Mouse (Mus musculus) limb, embryonic 13.5 days (tissue): ENCODE data around the gene H2-K1. TPM values are rescaled to one million over a fixed set of nuclear protein-coding genes. Genes with fewer than 3 reads are reported as not detected.

Experiments used
- ATAC-seq: fragments of 200-750 bp; cut with Nextera tagmentation; 2 replicates; pipeline ENCODE4 v1.8.0; 2017; ENCODE audit warnings: low read depth, moderate number of reproducible peaks, moderate TSS enrichment; ENCODE audit not compliant: low FRiP score
- H3K27ac ChIP-seq: fragments of 300-500 bp; sonication (generic); 2 replicates; pipeline ENCODE4 v1.5.1; 2015; ENCODE audit warnings: inconsistent platforms, mild to moderate bottlenecking, moderate library complexity
- H3K27me3 ChIP-seq: fragments of 300-500 bp; sonication (generic); 2 replicates; pipeline ENCODE4 v1.6.1; 2015; ENCODE audit warnings: mild to moderate bottlenecking, inconsistent platforms
- H3K36me3 ChIP-seq: fragments of 300-500 bp; sonication (generic); 2 replicates; pipeline ENCODE4 v1.6.1; 2015; ENCODE audit warnings: inconsistent platforms, mild to moderate bottlenecking, moderate library complexity
- H3K4me1 ChIP-seq: fragments of 300-500 bp; sonication (generic); 2 replicates; pipeline ENCODE4 v1.6.1; 2015; ENCODE audit warnings: inconsistent platforms
- H3K4me2 ChIP-seq: fragments of 300-500 bp; sonication (generic); replicated peaks from 2 replicates; pipeline ENCODE4 v1.6.1; 2015; ENCODE audit warnings: inconsistent platforms, mild to moderate bottlenecking, moderate library complexity
- H3K4me3 ChIP-seq: fragments of 300-500 bp; sonication (generic); 2 replicates; pipeline ENCODE4 v1.5.1; 2015; ENCODE audit warnings: moderate library complexity, mild to moderate bottlenecking, inconsistent platforms
- H3K9ac ChIP-seq: fragments of 300-500 bp; sonication (generic); 2 replicates; pipeline ENCODE4 v1.6.1; 2015; ENCODE audit warnings: mild to moderate bottlenecking, inconsistent platforms
- H3K9me3 ChIP-seq: fragments of 300-500 bp; sonication (generic); 2 replicates; pipeline ENCODE4 v1.6.1; 2016; ENCODE audit warnings: inconsistent platforms
- WGBS: fragments of 180-500 bp; shearing (Covaris S2); methylation state at CpG from one replicate; pipeline ENCODE4 v1.1.7; 2015; 5-methylcytosine and 5-hydroxymethylcytosine counted together
- microRNA counts: library from miRNA; unstranded; fragments of <30 nt; microRNA quantifications from one replicate; lab custom pipeline; 2016
- microRNA-seq: library from miRNA; unstranded; fragments of <30 nt; microRNA quantifications from one replicate; pipeline ENCODE4, GENCODE M21; 2016
- polyA plus RNA-seq: library from polyadenylated mRNA; unstranded; fragments of >200 nt; fragmentation: Nextera tagmentation; extraction: Ambion mirVana; gene quantifications from 2 replicates; pipeline ENCODE4 v1.2.1, GENCODE M21; 2015

Gene H2-K1
- polyA plus RNA-seq, 1 experiment from 2014 or later = 7.3 TPM

- ATAC-seq = no peak
- Histone ChIP-seq H3K27ac (no peak overlapping the region), H3K4me1 (peaks cover 44% of the 10 kb centered on the region), H3K27me3 (no peaks in the 10 kb centered on the region), H3K9ac (no peak overlapping the region), H3K9me3 (no peaks in the 10 kb centered on the region), H3K4me3 (no peak overlapping the region), H3K4me2 (no peak overlapping the region), H3K36me3 (peaks cover 85% of the 10 kb centered on the region)
- WGBS = 88% methylated on average over 19 of the region's 19 CpGs
These were observed 51.1 kb downstream of the H2-K1 start for GRCm38 (mm10) chr17:33948905-33949537.

GRCm38 (mm10) chr17:33948090-33948904 is 51.9 kb downstream of the H2-K1 start:
- Histone ChIP-seq H3K27me3 (no peaks in the 10 kb centered on the region), H3K27ac (no peak overlapping the region), H3K4me2 (no peak overlapping the region), H3K9me3 (no peaks in the 10 kb centered on the region), H3K4me3 (no peak overlapping the region), H3K36me3 (peaks cover 84% of the 10 kb centered on the region), H3K9ac (no peak overlapping the region), H3K4me1 (peaks cover 37% of the 10 kb centered on the region)
- WGBS = 82% methylated on average over 22 of the region's 22 CpGs
- no peak for ATAC-seq

GRCm38 (mm10) chr17:33947430-33948089 is 52.6 kb downstream of the H2-K1 start:
- Histone ChIP-seq H3K27ac (no peak overlapping the region), H3K4me1 (peaks cover 30% of the 10 kb centered on the region), H3K9me3 (no peaks in the 10 kb centered on the region), H3K36me3 (peaks cover 84% of the 10 kb centered on the region), H3K9ac (no peak overlapping the region), H3K27me3 (no peaks in the 10 kb centered on the region), H3K4me2 (no peak overlapping the region), H3K4me3 (no peak overlapping the region)
- WGBS = 89% methylated on average over 10 of the region's 10 CpGs
- no peak for ATAC-seq

MicroRNAs encoded within 50 kb of the gene (microRNA counts, 519-probe panel; counts per million panel counts)
- microRNA mmu-miR-219 (lab: Ali Mortazavi, UCI) = not detected

Small RNA genes within 50 kb of the gene (microRNA-seq; reads per million reads assigned to microRNA genes)
- gene Mir219a-1 (0.52 reads per million), gene Mir219c (not detected)

Other genes starting within 250 kb of the H2-K1 start
- gene Rab11b, start 239.8 kb downstream of the H2-K1 start, polyA plus RNA-seq = 325 and 332 TPM in 2 replicates
- gene Angptl4, start 218.5 kb downstream of the H2-K1 start, polyA plus RNA-seq = 53.8 and 55.9 TPM in 2 replicates
- 27.6 and 29.1 TPM in 2 replicates for gene Kank3, start 189.8 kb downstream of the H2-K1 start, polyA plus RNA-seq
- gene Rps28, start 175.8 kb downstream of the H2-K1 start, polyA plus RNA-seq = 962 and 978 TPM in 2 replicates
- gene Ndufa7, start 175.8 kb downstream of the H2-K1 start, polyA plus RNA-seq = 454 and 498 TPM in 2 replicates
- gene Cd320, start 157.3 kb downstream of the H2-K1 start, polyA plus RNA-seq = 67.0 and 69.7 TPM in 2 replicates
- not detected in 2 replicates for gene Gm7029, start 126.5 kb downstream of the H2-K1 start, polyA plus RNA-seq
- gene Kifc1, start 109.7 kb downstream of the H2-K1 start, polyA plus RNA-seq = 8.1 and 10.0 TPM in 2 replicates
- 0.27 and 0.55 TPM in 2 replicates for gene Platr17, start 95.2 kb downstream of the H2-K1 start, polyA plus RNA-seq
- 59.6 and 65.4 TPM in 2 replicates for gene Daxx, start 90.9 kb downstream of the H2-K1 start, polyA plus RNA-seq
- 27.4 and 28.4 TPM in 2 replicates for gene Tapbp, start 84.4 kb downstream of the H2-K1 start, polyA plus RNA-seq
- 16.3 and 16.6 TPM in 2 replicates for gene Zbtb22, start 84.4 kb downstream of the H2-K1 start, polyA plus RNA-seq
- gene Rgl2, start 70.8 kb downstream of the H2-K1 start, polyA plus RNA-seq = 54.2 and 59.2 TPM in 2 replicates
- gene Pfdn6, start 60.0 kb downstream of the H2-K1 start, polyA plus RNA-seq = 167 and 171 TPM in 2 replicates
- gene Wdr46, start 59.7 kb downstream of the H2-K1 start, polyA plus RNA-seq = 35.4 and 37.0 TPM in 2 replicates
- 8.0 and 9.2 TPM in 2 replicates for gene B3galt4, start 48.9 kb downstream of the H2-K1 start, polyA plus RNA-seq
- gene Vps52, start 44.5 kb downstream of the H2-K1 start, polyA plus RNA-seq = 46.8 and 49.4 TPM in 2 replicates
- 1,649 and 1,723 TPM in 2 replicates for gene Rps18, start 44.3 kb downstream of the H2-K1 start, polyA plus RNA-seq
- gene Ring1, start 24.3 kb upstream of the H2-K1 start, polyA plus RNA-seq = 19.1 and 19.8 TPM in 2 replicates
- 50.0 and 59.4 TPM in 2 replicates for gene H2-Ke6, start 27.7 kb upstream of the H2-K1 start, polyA plus RNA-seq
- 237 and 244 TPM in 2 replicates for gene Slc39a7, start 31.3 kb upstream of the H2-K1 start, polyA plus RNA-seq
- 56.1 and 59.1 TPM in 2 replicates for gene Rxrb, start 31.5 kb upstream of the H2-K1 start, polyA plus RNA-seq
- 46.3 and 56.6 TPM in 2 replicates for gene Col11a2, start 39.1 kb upstream of the H2-K1 start, polyA plus RNA-seq
- 0.55 and 0.65 TPM in 2 replicates for gene H2-Oa, start 92.0 kb upstream of the H2-K1 start, polyA plus RNA-seq
- gene H2-DMa, start 119.2 kb upstream of the H2-K1 start, polyA plus RNA-seq = 14.2 and 15.6 TPM in 2 replicates
- 132 and 133 TPM in 2 replicates for gene Brd2, start 122.3 kb upstream of the H2-K1 start, polyA plus RNA-seq
- gene H2-DMb2, start 143.0 kb upstream of the H2-K1 start, polyA plus RNA-seq = 0.15 and 0.38 TPM in 2 replicates
- 1.5 and 1.7 TPM in 2 replicates for gene H2-DMb1, start 152.7 kb upstream of the H2-K1 start, polyA plus RNA-seq
- gene Tap1, start 187.2 kb upstream of the H2-K1 start, polyA plus RNA-seq = 8.0 and 8.4 TPM in 2 replicates
- gene Psmb9, start 187.4 kb upstream of the H2-K1 start, polyA plus RNA-seq = 2.7 and 3.6 TPM in 2 replicates
- 5.5 and 5.6 TPM in 2 replicates for gene Psmb8, start 197.4 kb upstream of the H2-K1 start, polyA plus RNA-seq
- 2.0 and 3.1 TPM in 2 replicates for gene Tap2, start 203.2 kb upstream of the H2-K1 start, polyA plus RNA-seq
- gene H2-Ob, start 238.6 kb upstream of the H2-K1 start, polyA plus RNA-seq = not detected in 2 replicates